8 mouse cellular contexts compared by ENCODE assay signal in the genomic region with DNA sequence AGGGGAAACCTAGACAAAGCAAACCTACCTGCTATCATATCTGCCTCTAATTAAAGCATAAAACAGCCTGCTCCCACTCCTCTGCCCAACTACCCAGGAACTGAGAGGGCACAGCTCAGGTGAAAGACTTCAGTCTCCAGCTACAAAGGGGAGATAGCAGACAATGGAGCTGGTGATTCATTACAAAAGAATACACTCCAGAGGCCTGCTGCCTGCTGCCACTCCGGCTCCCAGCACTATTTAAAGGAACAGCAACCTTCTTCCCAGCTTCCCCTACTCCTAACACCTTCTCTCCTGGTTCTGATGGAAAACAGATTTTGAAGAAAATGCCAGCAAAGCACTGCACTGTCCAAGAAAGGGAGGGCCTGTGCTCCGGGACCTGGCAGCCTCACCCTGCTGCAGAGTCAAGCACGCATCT.
DNase-seq lines count a peak whose midpoint lies in the region; ATAC-seq and TF ChIP-seq lines count a peak whose summit lies in the region.

No protein-coding gene starts in this region.

- 9% methylated on average over 3 of the region's 3 CpGs for WGBS in limb, embryonic 14.5 days
- 14% methylated on average over 3 of the region's 3 CpGs for WGBS in neural tube, embryonic 12.5 days

- H3K9me3 ChIP-seq in limb, embryonic 14.5 days (ENCODE audit: control insufficient read depth, low read length): no peaks in the 10 kb centered on the region
- no peaks in the 10 kb centered on the region for H3K9me3 ChIP-seq in neural tube, embryonic 12.5 days

- H3K4me3 ChIP-seq in cortical plate, adult 2 months (ENCODE audit: insufficient read depth, low read length): peak overlapping the region; percentile 88
- peak overlapping the region; percentile 43 for H3K4me3 ChIP-seq in limb, embryonic 14.5 days (replicated peaks; ENCODE audit: low read length)
- H3K4me3 ChIP-seq in neural tube, embryonic 12.5 days: peak overlapping the region; percentile 48

- H3K4me2 ChIP-seq in limb, embryonic 14.5 days (replicated peaks; ENCODE audit: low read depth, low read length, severe bottlenecking): peak overlapping the region; percentile 74
- peak overlapping the region; percentile 76 for H3K4me2 ChIP-seq in neural tube, embryonic 12.5 days (replicated peaks)

- ATAC-seq in limb, embryonic 14.5 days (ENCODE audit: low FRiP score, low read depth): peak; percentile 10; the same call in 1 of the 2 replicates
- ATAC-seq in neural tube, embryonic 12.5 days (ENCODE audit: low FRiP score, low read depth): no peak

- no peaks in the 10 kb centered on the region for H3K27me3 ChIP-seq in limb, embryonic 14.5 days (ENCODE audit: control insufficient read depth, insufficient read depth, low read length)
- H3K27me3 ChIP-seq in neural tube, embryonic 12.5 days (replicated peaks): no peaks in the 10 kb centered on the region

- peak; percentile 39 for DNase-seq in urinary bladder, postnatal 14 days (ENCODE audit: low spot score)
- no peak for DNase-seq in urinary bladder, postnatal 4 days (ENCODE audit: low spot score in 2 of 2)
- peak; percentile 48 to 53 for DNase-seq in heart, adult 9 months (ENCODE audit: low spot score in 2 of 2)
- DNase-seq in limb, embryonic 14.5 days (ENCODE audit: low spot score): peak; percentile 62
- DNase-seq in thymus, postnatal 10 days (ENCODE audit: low spot score in 2 of 2): no peak
- no peak for DNase-seq in spleen, postnatal 4 days (ENCODE audit: low spot score in 2 of 2)

- TF ChIP-seq POLR2A in cortical plate, adult 2 months (IDR thresholded peaks at IDR 0.05; ENCODE audit: extremely low read depth, insufficient read depth, low read length): no peak
- TF ChIP-seq POLR2A in limb, embryonic 14.5 days (IDR thresholded peaks at IDR 0.05; ENCODE audit: borderline replicate concordance, extremely low read depth, insufficient read depth, insufficient read length): no peak

- peaks cover 24% of the 10 kb centered on the region for H3K4me1 ChIP-seq in cortical plate, adult 2 months (ENCODE audit: control insufficient read depth, insufficient read depth, low read length)
- H3K4me1 ChIP-seq in limb, embryonic 14.5 days (ENCODE audit: control insufficient read depth, insufficient read depth, low read length): peaks cover 42% of the 10 kb centered on the region
- H3K4me1 ChIP-seq in neural tube, embryonic 12.5 days: peaks cover 52% of the 10 kb centered on the region

- peak overlapping the region; percentile 53 for H3K9ac ChIP-seq in limb, embryonic 14.5 days (ENCODE audit: low read depth, low read length, severe bottlenecking)
- H3K9ac ChIP-seq in neural tube, embryonic 12.5 days: peak overlapping the region; percentile 88

- TF ChIP-seq CTCF in cortical plate, adult 2 months (IDR thresholded peaks at IDR 0.05; ENCODE audit: extremely low read depth, insufficient read depth, low read length): no peak

- peak overlapping the region; percentile 89 for H3K27ac ChIP-seq in cortical plate, adult 2 months (ENCODE audit: insufficient read depth, low read length)
- H3K27ac ChIP-seq in limb, embryonic 14.5 days (replicated peaks; ENCODE audit: low read depth, low read length): peak overlapping the region; percentile 95
- H3K27ac ChIP-seq in neural tube, embryonic 12.5 days: peak overlapping the region; percentile 72

- 0 out of 2 replicates have a peak, but pooled peaks cover 3% of the 10 kb centered on the region for H3K36me3 ChIP-seq in limb, embryonic 14.5 days (ENCODE audit: control insufficient read depth, insufficient read depth, low read length)
- 0 out of 2 replicates have a peak, but pooled peaks cover 4% of the 10 kb centered on the region for H3K36me3 ChIP-seq in neural tube, embryonic 12.5 days

Comparison
In these comparisons a context has a peak if more than half of its experiments do, and no peak if none do; other contexts are left out.
1. DNase-seq: peak in urinary bladder, postnatal 14 days (single experiment), heart, adult 9 months (2 of 2) and limb, embryonic 14.5 days (single experiment); none in urinary bladder, postnatal 4 days (0 of 2), thymus, postnatal 10 days (0 of 2) and spleen, postnatal 4 days (0 of 2).
2. Peak in every context shown above with its lines, with median percentiles within 50 percentile points of each other: H3K27ac ChIP-seq and H3K4me3 ChIP-seq.